Mouse (Mus musculus): Measurements from ENCODE around the gene Slc47a1. TPM values are rescaled to one million over a fixed set of nuclear protein-coding genes. Genes with fewer than 3 reads are reported as not detected.

Slc47a1 gene
- polyA plus RNA-seq, 1 experiment from 2014 or later = 2.9 TPM

- Histone ChIP-seq H3K9me3 (ENCODE audit: low read length) (no peaks in the 10 kb centered on the region), H3K4me3 (ENCODE audit: low read depth, low read length) (no peak overlapping the region), H3K27me3 (replicated peaks; ENCODE audit: insufficient read depth, low read length) (no peaks in the 10 kb centered on the region), H3K9ac (replicated peaks; ENCODE audit: low read depth) (no peak overlapping the region), H3K36me3 (ENCODE audit: insufficient read depth, low read length) (no peaks in the 10 kb centered on the region), H3K4me2 (replicated peaks; ENCODE audit: low read depth, low read length) (no peak overlapping the region), H3K4me1 (ENCODE audit: insufficient read depth, low read depth, low read length) (no peaks in the 10 kb centered on the region), H3K27ac (ENCODE audit: low read length) (no peak overlapping the region)
- TF ChIP-seq CTCF (IDR thresholded peaks at IDR 0.05) (no peak), EP300 (IDR thresholded peaks at IDR 0.05) (no peak)
- 67% methylated on average over 2 of the region's 2 CpGs for WGBS
- no peak for ATAC-seq
- DNase-seq (ENCODE audit: low spot score) = no peak
Measured at GRCm38 (mm10) chr11:61353038-61353437, 25.1 kb downstream of the Slc47a1 start.

- Histone ChIP-seq H3K27ac (ENCODE audit: low read length) (no peak overlapping the region), H3K9ac (replicated peaks; ENCODE audit: low read depth) (no peak overlapping the region), H3K9me3 (ENCODE audit: low read length) (no peaks in the 10 kb centered on the region), H3K4me2 (replicated peaks; ENCODE audit: low read depth, low read length) (no peak overlapping the region), H3K4me3 (ENCODE audit: low read depth, low read length) (no peak overlapping the region), H3K27me3 (replicated peaks; ENCODE audit: insufficient read depth, low read length) (no peaks in the 10 kb centered on the region), H3K36me3 (ENCODE audit: insufficient read depth, low read length) (no peaks in the 10 kb centered on the region), H3K4me1 (ENCODE audit: insufficient read depth, low read depth, low read length) (no peaks in the 10 kb centered on the region)
- TF ChIP-seq CTCF (IDR thresholded peaks at IDR 0.05) = peak; percentile 46
- no peak for TF ChIP-seq EP300 (IDR thresholded peaks at IDR 0.05)
- ATAC-seq = peak; percentile 33; the same call in 1 of the 2 replicates
- peak; percentile 23 for DNase-seq (ENCODE audit: low spot score)
- 57% methylated on average over 9 of the region's 9 CpGs for WGBS
Measured at GRCm38 (mm10) chr11:61352138-61352651, 25.9 kb downstream of the Slc47a1 start.

DNA sequence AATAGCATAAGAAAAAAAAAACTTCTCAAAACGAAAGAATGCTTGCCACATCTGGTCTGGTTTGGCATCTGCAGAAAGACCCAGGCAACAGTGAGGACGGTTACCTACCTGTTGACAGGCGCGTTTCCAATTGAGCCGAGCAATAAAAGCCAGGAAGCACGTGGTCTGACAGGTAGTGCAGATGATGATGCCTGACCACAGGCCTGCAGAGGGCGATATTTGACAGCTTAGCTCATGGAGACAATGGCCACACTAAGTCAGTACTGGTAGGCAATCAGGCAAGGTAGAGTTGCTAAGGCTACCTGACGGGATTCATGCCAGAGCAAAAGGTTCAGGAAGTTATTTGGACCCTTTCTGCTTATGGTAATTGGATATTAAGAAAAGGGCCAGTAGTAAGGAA is 28.8 kb downstream of the Slc47a1 start:
- Histone ChIP-seq H3K9ac (replicated peaks; ENCODE audit: low read depth) (no peak overlapping the region), H3K4me1 (ENCODE audit: insufficient read depth, low read depth, low read length) (no peaks in the 10 kb centered on the region), H3K27ac (ENCODE audit: low read length) (no peak overlapping the region), H3K4me2 (replicated peaks; ENCODE audit: low read depth, low read length) (no peak overlapping the region), H3K36me3 (ENCODE audit: insufficient read depth, low read length) (no peaks in the 10 kb centered on the region), H3K27me3 (replicated peaks; ENCODE audit: insufficient read depth, low read length) (no peaks in the 10 kb centered on the region), H3K9me3 (ENCODE audit: low read length) (no peaks in the 10 kb centered on the region), H3K4me3 (ENCODE audit: low read depth, low read length) (no peak overlapping the region)
- DNase-seq (ENCODE audit: low spot score) = peak; percentile 86
- WGBS = 6% methylated on average over 8 of the region's 8 CpGs
- TF ChIP-seq CTCF (IDR thresholded peaks at IDR 0.05) = peak; percentile 96
- no peak for TF ChIP-seq EP300 (IDR thresholded peaks at IDR 0.05)
- ATAC-seq = peak; percentile 83

- H3K4me2 ChIP-seq (replicated peaks; ENCODE audit: low read depth, low read length) = no peak overlapping the region
Measured at GRCm38 (mm10) chr11:61346133-61346532, 32.0 kb downstream of the Slc47a1 start.

GRCm38 (mm10) chr11:61342505-61343420 is 35.4 kb downstream of the Slc47a1 start, which contains the start of gene Slc47a2:
TSS of gene Slc47a2 (minus strand) at chr11:61342860.
- Histone ChIP-seq H3K9ac (replicated peaks; ENCODE audit: low read depth) (no peak within 1 kb of the TSS), H3K27ac (ENCODE audit: low read length) (no peak within 1 kb of the TSS), H3K4me2 (replicated peaks; ENCODE audit: low read depth, low read length) (peak within 1 kb of the TSS; percentile 56), H3K4me1 (ENCODE audit: insufficient read depth, low read depth, low read length) (peaks cover 3% of the 10 kb centered on the region; the same call in 1 of the 2 replicates), H3K9me3 (ENCODE audit: low read length) (no peaks in the 10 kb centered on the region), H3K36me3 (ENCODE audit: insufficient read depth, low read length) (no peaks in the 10 kb centered on the region), H3K27me3 (replicated peaks; ENCODE audit: insufficient read depth, low read length) (peaks cover 11% of the 10 kb centered on the region; the same call in 1 of the 2 replicates), H3K4me3 (ENCODE audit: low read depth, low read length) (peak within 1 kb of the TSS; percentile 30)
- DNase-seq (ENCODE audit: low spot score) (peak; percentile 44), ATAC-seq (peak; percentile 32)
- TF ChIP-seq CTCF (IDR thresholded peaks at IDR 0.05) (peak; percentile 64), EP300 (IDR thresholded peaks at IDR 0.05) (no peak)
- 2% methylated on average over 61 of the region's 61 CpGs for WGBS

More at GRCm38 (mm10) chr11:61346133-61346532, 32.0 kb downstream of the Slc47a1 start:
- H3K36me3 ChIP-seq (ENCODE audit: insufficient read depth, low read length) = no peaks in the 10 kb centered on the region
- TF ChIP-seq EP300 (IDR thresholded peaks at IDR 0.05) (no peak), CTCF (IDR thresholded peaks at IDR 0.05) (peak; percentile 44)
- H3K9ac ChIP-seq (replicated peaks; ENCODE audit: low read depth) = no peak overlapping the region
- ATAC-seq = no peak
- H3K4me3 ChIP-seq (ENCODE audit: low read depth, low read length) = no peak overlapping the region
- H3K27me3 ChIP-seq (replicated peaks; ENCODE audit: insufficient read depth, low read length) = peaks cover 9% of the 10 kb centered on the region; the same call in 1 of the 2 replicates
- WGBS = 61% methylated on average over 8 of the region's 8 CpGs
- H3K27ac ChIP-seq (ENCODE audit: low read length) = no peak overlapping the region
- peaks cover 3% of the 10 kb centered on the region; the same call in 1 of the 2 replicates for H3K4me1 ChIP-seq (ENCODE audit: insufficient read depth, low read depth, low read length)
- no peaks in the 10 kb centered on the region for H3K9me3 ChIP-seq (ENCODE audit: low read length)
- DNase-seq (ENCODE audit: low spot score) = no peak

DNA sequence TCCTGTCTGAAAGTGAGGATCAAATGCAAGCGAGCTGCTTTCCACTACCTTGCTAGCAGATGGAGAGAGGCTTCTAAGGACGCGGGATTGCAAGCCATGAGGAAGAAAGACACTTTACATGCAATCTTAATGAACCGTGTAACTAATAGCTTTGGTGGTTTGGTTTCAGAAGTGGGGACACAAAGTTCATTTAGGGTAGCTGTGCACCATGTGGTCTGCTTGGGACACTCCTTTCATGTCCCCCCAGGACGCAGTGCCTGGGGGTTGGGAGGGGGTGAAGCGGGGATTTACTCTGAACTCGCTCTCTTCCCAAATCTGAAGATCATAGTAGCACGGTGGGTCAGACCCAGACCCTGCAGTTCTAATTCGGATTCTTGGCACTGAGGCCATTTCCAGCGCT is 36.2 kb downstream of the Slc47a1 start:
- peak overlapping the region; percentile 56 for H3K4me2 ChIP-seq (replicated peaks; ENCODE audit: low read depth, low read length)
- H3K4me3 ChIP-seq (ENCODE audit: low read depth, low read length) = peak overlapping the region; percentile 30
- ATAC-seq (no peak), DNase-seq (ENCODE audit: low spot score) (no peak)
- no peaks in the 10 kb centered on the region for H3K9me3 ChIP-seq (ENCODE audit: low read length)
- no peak overlapping the region for H3K27ac ChIP-seq (ENCODE audit: low read length)
- peaks cover 11% of the 10 kb centered on the region; the same call in 1 of the 2 replicates for H3K27me3 ChIP-seq (replicated peaks; ENCODE audit: insufficient read depth, low read length)
- no peaks in the 10 kb centered on the region for H3K36me3 ChIP-seq (ENCODE audit: insufficient read depth, low read length)
- no peak for TF ChIP-seq EP300 (IDR thresholded peaks at IDR 0.05)
- TF ChIP-seq CTCF (IDR thresholded peaks at IDR 0.05) = no peak
- no peak overlapping the region for H3K9ac ChIP-seq (replicated peaks; ENCODE audit: low read depth)
- WGBS = 16% methylated on average over 10 of the region's 10 CpGs
- peaks cover 3% of the 10 kb centered on the region; the same call in 1 of the 2 replicates for H3K4me1 ChIP-seq (ENCODE audit: insufficient read depth, low read depth, low read length)
